In genomic region chr7:25241062-25241461, GRCm38 (mm10) we compare ENCODE assay signal across 8 mouse cellular contexts. TPM values are rescaled to one million over a fixed set of nuclear protein-coding genes. Genes with fewer than 3 reads are reported as not detected.
DNase-seq lines count a peak whose midpoint lies in the region; ATAC-seq and TF ChIP-seq lines count a peak whose summit lies in the region.

No protein-coding gene starts in this region.

- no peaks in the 10 kb centered on the region for H3K27me3 ChIP-seq in liver, adult 2 months (ENCODE audit: control insufficient read depth, insufficient read depth, low read length)
- no peaks in the 10 kb centered on the region for H3K27me3 ChIP-seq in liver, embryonic 15.5 days

- no peak for TF ChIP-seq POLR2A in liver, adult 2 months (IDR thresholded peaks at IDR 0.05; ENCODE audit: extremely low read depth, insufficient read depth, low read length)

- H3K4me2 ChIP-seq in liver, embryonic 15.5 days: no peak overlapping the region

- H3K36me3 ChIP-seq in liver, adult 2 months (ENCODE audit: control insufficient read depth, insufficient read depth, low read length): peaks cover 4% of the 10 kb centered on the region; the same call in 1 of the 2 replicates
- H3K36me3 ChIP-seq in liver, embryonic 15.5 days (replicated peaks): peaks cover 36% of the 10 kb centered on the region

- no peak overlapping the region for H3K27ac ChIP-seq in liver, adult 2 months (replicated peaks; ENCODE audit: insufficient read depth, low read depth, low read length)
- peak overlapping the region; percentile 93; the same call in 1 of the 2 replicates for H3K27ac ChIP-seq in gastrocnemius, adult 2 months
- H3K27ac ChIP-seq in liver, embryonic 15.5 days (replicated peaks): 0 out of 2 replicates have a peak overlapping the region, but pooled peaks have one; percentile 1

- intact Hi-C loops in gastrocnemius, adult 2 months (cut with DNase I): loop anchor here (1.0 to 2.0 kb wide), 3 partner anchors 38 to 92 kb away; no protein-coding TSS in a partner anchor

- peak; percentile 49 for DNase-seq in liver, adult 2 months (ENCODE audit: extremely low read depth, low read depth, low spot score)
- no peak for DNase-seq in liver
- peak; percentile 96 for DNase-seq in brain, adult 2 months (ENCODE audit: low read depth, low spot score)
- DNase-seq in gastrocnemius, adult 2 months: peak; percentile 70
- peak; percentile 79 for DNase-seq in kidney, adult 9 months
- peak; percentile 56 for DNase-seq in skeletal muscle tissue, adult 2 months (ENCODE audit: low read depth, low spot score)
- DNase-seq in thymus, adult 18-20 months: no peak

- H3K4me1 ChIP-seq in liver, adult 2 months (ENCODE audit: control insufficient read depth, insufficient read depth, low read length): peaks cover 3% of the 10 kb centered on the region
- peaks cover 30% of the 10 kb centered on the region for H3K4me1 ChIP-seq in liver, embryonic 15.5 days (replicated peaks)

- H3K79me2 ChIP-seq in liver, adult 2 months (ENCODE audit: control insufficient read depth, insufficient read depth, low read length): peaks cover 18% of the 10 kb centered on the region; the same call in 1 of the 2 replicates

- no peaks in the 10 kb centered on the region for H3K9me3 ChIP-seq in liver, embryonic 15.5 days (replicated peaks)

- no peak overlapping the region for H3K9ac ChIP-seq in liver, adult 2 months (ENCODE audit: low read depth, low read length)
- no peak overlapping the region for H3K9ac ChIP-seq in liver, embryonic 15.5 days

- TF ChIP-seq CTCF in liver, adult 2 months (IDR thresholded peaks at IDR 0.05; ENCODE audit: low read depth, low read length): peak; percentile 82
- peak; percentile 74 for TF ChIP-seq CTCF in gastrocnemius, adult 2 months (IDR thresholded peaks at IDR 0.05)

- no peak overlapping the region for H3K4me3 ChIP-seq in liver, adult 2 months (ENCODE audit: insufficient read depth, low read depth, low read length)
- no peak overlapping the region for H3K4me3 ChIP-seq in gastrocnemius, adult 2 months
- H3K4me3 ChIP-seq in liver, embryonic 15.5 days (replicated peaks): no peak overlapping the region

- ATAC-seq in liver, embryonic 15.5 days (ENCODE audit: insufficient read depth): no peak

- WGBS in liver, adult 2 months: 33% methylated on average over 2 of the region's 2 CpGs
- WGBS in liver, embryonic 15.5 days (ENCODE audit: insufficient replicate concordance): 53% methylated on average over 2 of the region's 2 CpGs

RNA-seq across cellular contexts. Expression of gene Gsk3a, which starts 3.4 kb away (rescaled TPM):
- 9.1 and 11.4 TPM in 2 replicates for total RNA-seq in liver, adult 2 months (2014; rRNA removed)
- 69.3 and 74.5 TPM in 2 replicates for polyA plus RNA-seq in liver, adult 2 months (2012; rRNA removed)
- total RNA-seq in gastrocnemius, adult 2 months (2021): 10 to 100 TPM; 74.1 to 77.4 TPM
- polyA plus RNA-seq in liver, embryonic 15.5 days (2015; fragmentation: Nextera tagmentation; extraction: Ambion mirVana): 6.4 and 7.4 TPM in 2 replicates

RNA-seq across cellular contexts. Expression of gene Erf, which starts 9.5 kb away (rescaled TPM):
- 7.4 and 8.8 TPM in 2 replicates for total RNA-seq in liver, adult 2 months (2014; rRNA removed)
- polyA plus RNA-seq in liver, adult 2 months (2012; rRNA removed): 23.3 and 27.0 TPM in 2 replicates
- total RNA-seq in gastrocnemius, adult 2 months (2021): 1 to 10 TPM; 5.4 to 7.4 TPM
- 4.6 and 4.8 TPM in 2 replicates for polyA plus RNA-seq in liver, embryonic 15.5 days (2015; fragmentation: Nextera tagmentation; extraction: Ambion mirVana)

RNA-seq across cellular contexts. Expression of gene Zfp526, which starts 19.8 kb away (rescaled TPM):
- total RNA-seq in liver, adult 2 months (2014; rRNA removed): 2.2 and 2.6 TPM in 2 replicates
- polyA plus RNA-seq in liver, adult 2 months (2012; rRNA removed): 3.4 and 4.7 TPM in 2 replicates
- 1 to 10 TPM; 5.5 to 6.1 TPM for total RNA-seq in gastrocnemius, adult 2 months (2021)
- 1.8 and 2.1 TPM in 2 replicates for polyA plus RNA-seq in liver, embryonic 15.5 days (2015; fragmentation: Nextera tagmentation; extraction: Ambion mirVana)

RNA-seq across cellular contexts. Expression of gene Dedd2, which starts 20.6 kb away (rescaled TPM):
- total RNA-seq in liver, adult 2 months (2014; rRNA removed): 20.2 and 24.6 TPM in 2 replicates
- 27.9 and 35.4 TPM in 2 replicates for polyA plus RNA-seq in liver, adult 2 months (2012; rRNA removed)
- total RNA-seq in gastrocnemius, adult 2 months (2021): 1 to 10 TPM; 9.3 to 9.4 TPM
- polyA plus RNA-seq in liver, embryonic 15.5 days (2015; fragmentation: Nextera tagmentation; extraction: Ambion mirVana): 35.4 and 39.1 TPM in 2 replicates

RNA-seq across cellular contexts. Expression of gene Cic, which starts 26.4 kb away (rescaled TPM):
- total RNA-seq in liver, adult 2 months (2014; rRNA removed): 5.3 and 8.3 TPM in 2 replicates
- polyA plus RNA-seq in liver, adult 2 months (2012; rRNA removed): 18.3 and 23.3 TPM in 2 replicates
- total RNA-seq in gastrocnemius, adult 2 months (2021): 10 to 100 TPM; 37.0 to 40.4 TPM
- polyA plus RNA-seq in liver, embryonic 15.5 days (2015; fragmentation: Nextera tagmentation; extraction: Ambion mirVana): 8.9 and 10.2 TPM in 2 replicates

Comparison
In these comparisons a context has a peak if more than half of its experiments do, and no peak if none do; other contexts are left out.
1. DNase-seq: peak in liver, adult 2 months (single experiment), brain, adult 2 months (single experiment), gastrocnemius, adult 2 months (single experiment), kidney, adult 9 months (single experiment) and skeletal muscle tissue, adult 2 months (single experiment); none in liver (single experiment) and thymus, adult 18-20 months (0 of 2).